Mouse (Mus musculus): Measurements from ENCODE around the gene Mki67. TPM values are rescaled to one million over a fixed set of nuclear protein-coding genes. Genes with fewer than 3 reads are reported as not detected.
"Not testable (repeated sequence)": the region's sequence is repeated elsewhere in the genome, so short reads cannot be mapped to it uniquely, and the experiment has no call there.

The Mki67 gene
- polyA plus RNA-seq, 1 experiment from 2014 or later = 12.5 TPM

GRCm38 (mm10) chr7:135694796-135695195, 21.4 kb downstream of the Mki67 start:
- DNase-seq = no peak
- H3K4me1 ChIP-seq (ENCODE audit: control insufficient read depth, insufficient read depth, low read length) = no peaks in the 10 kb centered on the region
- no peaks in the 10 kb centered on the region for H3K27me3 ChIP-seq (ENCODE audit: control insufficient read depth, insufficient read depth, low read length)
- H3K27ac ChIP-seq (replicated peaks; ENCODE audit: low read depth, low read length) = no peak overlapping the region
- peaks cover 14% of the 10 kb centered on the region; the same call in 1 of the 2 replicates for H3K36me3 ChIP-seq (ENCODE audit: control insufficient read depth, insufficient read depth, low read length)
- no peak overlapping the region for H3K9ac ChIP-seq (replicated peaks; ENCODE audit: low read length)
- no peak overlapping the region for H3K4me2 ChIP-seq (ENCODE audit: low read length)
- H3K4me3 ChIP-seq (replicated peaks; ENCODE audit: low read depth, low read length) = no peak overlapping the region
- 96% methylated on average over 5 of the region's 5 CpGs for WGBS
- H3K9me3 ChIP-seq (ENCODE audit: control insufficient read depth, low read length) = no peaks in the 10 kb centered on the region
- ATAC-seq (ENCODE audit: low FRiP score, low TSS enrichment) = no peak

- 95% methylated on average over 4 of the region's 4 CpGs for WGBS
- Histone ChIP-seq H3K9me3 (ENCODE audit: control insufficient read depth, low read length) (no peaks in the 10 kb centered on the region), H3K27ac (replicated peaks; ENCODE audit: low read depth, low read length) (no peak overlapping the region), H3K36me3 (ENCODE audit: control insufficient read depth, insufficient read depth, low read length) (peaks cover 16% of the 10 kb centered on the region; the same call in 1 of the 2 replicates), H3K9ac (replicated peaks; ENCODE audit: low read length) (no peak overlapping the region), H3K4me1 (ENCODE audit: control insufficient read depth, insufficient read depth, low read length) (no peaks in the 10 kb centered on the region), H3K4me2 (ENCODE audit: low read length) (no peak overlapping the region), H3K27me3 (ENCODE audit: control insufficient read depth, insufficient read depth, low read length) (no peaks in the 10 kb centered on the region), H3K4me3 (replicated peaks; ENCODE audit: low read depth, low read length) (no peak overlapping the region)
- ATAC-seq (ENCODE audit: low FRiP score, low TSS enrichment) = no peak
- DNase-seq = no peak
Measured at GRCm38 (mm10) chr7:135694130-135694529, 22.0 kb downstream of the Mki67 start.

GRCm38 (mm10) chr7:135691941-135692340, 24.2 kb downstream of the Mki67 start:
- peaks cover 26% of the 10 kb centered on the region for H3K36me3 ChIP-seq (ENCODE audit: control insufficient read depth, insufficient read depth, low read length)

GRCm38 (mm10) chr7:135689396-135689795, 26.8 kb downstream of the Mki67 start:
- no peaks in the 10 kb centered on the region for H3K4me1 ChIP-seq (ENCODE audit: control insufficient read depth, insufficient read depth, low read length)
- no peak overlapping the region for H3K27ac ChIP-seq (replicated peaks; ENCODE audit: low read depth, low read length)
- H3K9me3 ChIP-seq (ENCODE audit: control insufficient read depth, low read length) = no peaks in the 10 kb centered on the region
- no peak overlapping the region for H3K4me3 ChIP-seq (replicated peaks; ENCODE audit: low read depth, low read length)
- WGBS = 93% methylated on average over 7 of the region's 7 CpGs
- DNase-seq (no peak), ATAC-seq (ENCODE audit: low FRiP score, low TSS enrichment) (no peak)
- H3K9ac ChIP-seq (replicated peaks; ENCODE audit: low read length) = no peak overlapping the region
- no peak overlapping the region for H3K4me2 ChIP-seq (ENCODE audit: low read length)
- peaks cover 17% of the 10 kb centered on the region for H3K36me3 ChIP-seq (ENCODE audit: control insufficient read depth, insufficient read depth, low read length)
- H3K27me3 ChIP-seq (ENCODE audit: control insufficient read depth, insufficient read depth, low read length) = no peaks in the 10 kb centered on the region

More at GRCm38 (mm10) chr7:135691941-135692340, 24.2 kb downstream of the Mki67 start:
- H3K9ac ChIP-seq (replicated peaks; ENCODE audit: low read length) = no peak overlapping the region
- no peak for ATAC-seq (ENCODE audit: low FRiP score, low TSS enrichment)
- no peaks in the 10 kb centered on the region for H3K27me3 ChIP-seq (ENCODE audit: control insufficient read depth, insufficient read depth, low read length)
- no peak overlapping the region for H3K27ac ChIP-seq (replicated peaks; ENCODE audit: low read depth, low read length)
- no peak overlapping the region for H3K4me3 ChIP-seq (replicated peaks; ENCODE audit: low read depth, low read length)
- H3K4me1 ChIP-seq (ENCODE audit: control insufficient read depth, insufficient read depth, low read length) = no peaks in the 10 kb centered on the region
- H3K9me3 ChIP-seq (ENCODE audit: control insufficient read depth, low read length) = no peaks in the 10 kb centered on the region
- H3K4me2 ChIP-seq (ENCODE audit: low read length) = no peak overlapping the region
- WGBS = 97% methylated on average over 5 of the region's 5 CpGs
- DNase-seq = no peak

GRCm38 (mm10) chr7:135684938-135685337, 31.2 kb downstream of the Mki67 start:
- no peak for ATAC-seq (ENCODE audit: low FRiP score, low TSS enrichment)
- Histone ChIP-seq H3K4me3 (replicated peaks; ENCODE audit: low read depth, low read length) (no peak overlapping the region), H3K9ac (replicated peaks; ENCODE audit: low read length) (no peak overlapping the region), H3K4me2 (ENCODE audit: low read length) (no peak overlapping the region), H3K36me3 (ENCODE audit: control insufficient read depth, insufficient read depth, low read length) (peaks cover 17% of the 10 kb centered on the region; the same call in 1 of the 2 replicates), H3K4me1 (ENCODE audit: control insufficient read depth, insufficient read depth, low read length) (no peaks in the 10 kb centered on the region), H3K9me3 (ENCODE audit: control insufficient read depth, low read length) (no peaks in the 10 kb centered on the region), H3K27ac (replicated peaks; ENCODE audit: low read depth, low read length) (no peak overlapping the region), H3K27me3 (ENCODE audit: control insufficient read depth, insufficient read depth, low read length) (no peaks in the 10 kb centered on the region)
- 85% methylated on average over 7 of the region's 7 CpGs for WGBS
- DNase-seq = no peak

- WGBS = 71% methylated on average over 4 of the region's 4 CpGs
- H3K9ac ChIP-seq (replicated peaks; ENCODE audit: low read length); H3K4me3 ChIP-seq (replicated peaks; ENCODE audit: low read depth, low read length); H3K9me3 ChIP-seq (ENCODE audit: control insufficient read depth, low read length); H3K4me1 ChIP-seq (ENCODE audit: control insufficient read depth, insufficient read depth, low read length); ATAC-seq (ENCODE audit: low FRiP score, low TSS enrichment); DNase-seq; H3K27ac ChIP-seq (replicated peaks; ENCODE audit: low read depth, low read length); H3K4me2 ChIP-seq (ENCODE audit: low read length); H3K27me3 ChIP-seq (ENCODE audit: control insufficient read depth, insufficient read depth, low read length): not testable (repeated sequence)
- H3K36me3 ChIP-seq (ENCODE audit: control insufficient read depth, insufficient read depth, low read length) = peaks cover 15% of the 10 kb centered on the region; the same call in 1 of the 2 replicates
Measured at GRCm38 (mm10) chr7:135684098-135684497, 32.1 kb downstream of the Mki67 start.

GRCm38 (mm10) chr7:135680334-135680733, 35.8 kb downstream of the Mki67 start:
- Histone ChIP-seq H3K9me3 (ENCODE audit: control insufficient read depth, low read length) (no peaks in the 10 kb centered on the region), H3K36me3 (ENCODE audit: control insufficient read depth, insufficient read depth, low read length) (no peaks in the 10 kb centered on the region), H3K4me2 (ENCODE audit: low read length) (no peak overlapping the region), H3K4me3 (replicated peaks; ENCODE audit: low read depth, low read length) (no peak overlapping the region), H3K27me3 (ENCODE audit: control insufficient read depth, insufficient read depth, low read length) (no peaks in the 10 kb centered on the region), H3K9ac (replicated peaks; ENCODE audit: low read length) (no peak overlapping the region), H3K27ac (replicated peaks; ENCODE audit: low read depth, low read length) (no peak overlapping the region), H3K4me1 (ENCODE audit: control insufficient read depth, insufficient read depth, low read length) (no peaks in the 10 kb centered on the region)
- WGBS = 70% methylated on average over 5 of the region's 5 CpGs
- ATAC-seq (ENCODE audit: low FRiP score, low TSS enrichment) (no peak), DNase-seq (peak; percentile 39)

GRCm38 (mm10) chr7:135676722-135677121, 39.4 kb downstream of the Mki67 start:
- H3K36me3 ChIP-seq (ENCODE audit: control insufficient read depth, insufficient read depth, low read length) = no peaks in the 10 kb centered on the region
- no peaks in the 10 kb centered on the region for H3K4me1 ChIP-seq (ENCODE audit: control insufficient read depth, insufficient read depth, low read length)
- H3K9ac ChIP-seq (replicated peaks; ENCODE audit: low read length) = no peak overlapping the region
- no peaks in the 10 kb centered on the region for H3K9me3 ChIP-seq (ENCODE audit: control insufficient read depth, low read length)
- ATAC-seq (ENCODE audit: low FRiP score, low TSS enrichment) (no peak), DNase-seq (no peak)
- H3K27ac ChIP-seq (replicated peaks; ENCODE audit: low read depth, low read length) = no peak overlapping the region
- H3K27me3 ChIP-seq (ENCODE audit: control insufficient read depth, insufficient read depth, low read length) = no peaks in the 10 kb centered on the region
- WGBS = 90% methylated on average over 8 of the region's 8 CpGs
- H3K4me3 ChIP-seq (replicated peaks; ENCODE audit: low read depth, low read length) = no peak overlapping the region
- no peak overlapping the region for H3K4me2 ChIP-seq (ENCODE audit: low read length)

GRCm38 (mm10) chr7:135673576-135673975, 42.6 kb downstream of the Mki67 start:
- Histone ChIP-seq H3K9me3 (ENCODE audit: control insufficient read depth, low read length) (no peaks in the 10 kb centered on the region), H3K4me1 (ENCODE audit: control insufficient read depth, insufficient read depth, low read length) (no peaks in the 10 kb centered on the region), H3K9ac (replicated peaks; ENCODE audit: low read length) (no peak overlapping the region), H3K36me3 (ENCODE audit: control insufficient read depth, insufficient read depth, low read length) (no peaks in the 10 kb centered on the region), H3K27ac (replicated peaks; ENCODE audit: low read depth, low read length) (no peak overlapping the region), H3K27me3 (ENCODE audit: control insufficient read depth, insufficient read depth, low read length) (no peaks in the 10 kb centered on the region), H3K4me3 (replicated peaks; ENCODE audit: low read depth, low read length) (no peak overlapping the region), H3K4me2 (ENCODE audit: low read length) (no peak overlapping the region)
- WGBS = 72% methylated on average over 3 of the region's 3 CpGs
- ATAC-seq (ENCODE audit: low FRiP score, low TSS enrichment) (no peak), DNase-seq (no peak)

Measured in midbrain, embryonic 14.5 days (tissue).